Mouse (Mus musculus) E14TG2a.4 (cell line): ENCODE results near the gene Siglecf.

Experiments
- CTCF ChIP-seq: conservative IDR thresholded peaks from 2 replicates; pipeline ENCODE4 v1.5.1; 2014; ENCODE audit warnings: low read length
- NANOG ChIP-seq: IDR thresholded peaks from 2 replicates; pipeline ENCODE4 v1.6.1; 2014; ENCODE audit warnings: borderline replicate concordance, low read length, mixed read lengths

GRCm38 (mm10) chr7:43343191-43343590 is 8.0 kb upstream of the Siglecf start:
- no peak for TF ChIP-seq NANOG
- no peak for TF ChIP-seq CTCF
